Mouse (Mus musculus) Muller cell, postnatal 12 days (primary cell): Measurements from ENCODE around the gene Lyg1.

Experiments used
- DNase-seq: peaks from one replicate; pipeline ENCODE4 v3.0.0-alpha.2; 2015; ENCODE audit errors: inconsistent ontology term

Lyg1 gene

DNA sequence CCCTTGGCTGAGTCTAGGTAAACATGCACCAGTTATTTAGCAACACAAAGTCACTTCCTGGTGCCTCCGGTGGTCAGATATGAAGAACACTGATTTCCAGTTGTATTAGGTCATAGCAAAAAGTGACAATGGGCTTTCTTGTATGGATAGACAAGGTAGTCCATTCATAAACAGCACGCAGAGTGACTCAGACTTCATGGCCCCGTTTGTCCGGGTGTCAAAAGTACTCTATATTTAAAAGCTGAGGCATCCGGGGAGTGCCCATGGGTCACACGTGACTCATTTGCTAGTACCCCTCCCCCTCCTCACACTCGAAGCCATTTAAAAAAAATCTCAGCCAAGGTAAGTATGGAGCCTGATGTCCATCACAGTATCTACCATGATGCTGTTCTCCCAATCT lies 2.8 kb downstream of the Lyg1 start:
- peak; percentile 57 for DNase-seq

DNA sequence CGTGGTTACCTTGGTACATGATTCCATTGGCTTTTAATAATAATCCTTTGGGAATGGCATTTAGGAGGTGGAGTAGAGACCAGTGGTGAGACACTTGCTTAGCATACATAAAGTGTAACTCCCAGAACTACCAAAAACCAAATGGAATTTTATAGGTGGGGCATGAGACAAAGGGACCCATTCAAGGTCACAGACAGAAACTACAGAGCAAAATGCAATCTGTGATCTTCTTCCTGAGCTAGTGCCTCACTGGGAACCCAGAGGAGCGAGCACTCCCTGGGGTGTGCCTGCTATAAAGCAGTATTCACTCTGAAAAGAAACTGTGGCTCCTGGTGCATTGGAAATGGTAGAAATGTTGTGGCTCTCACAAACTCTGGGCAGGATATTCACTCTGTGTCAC lies 8.7 kb downstream of the Lyg1 start:
- DNase-seq, result no peak

DNA sequence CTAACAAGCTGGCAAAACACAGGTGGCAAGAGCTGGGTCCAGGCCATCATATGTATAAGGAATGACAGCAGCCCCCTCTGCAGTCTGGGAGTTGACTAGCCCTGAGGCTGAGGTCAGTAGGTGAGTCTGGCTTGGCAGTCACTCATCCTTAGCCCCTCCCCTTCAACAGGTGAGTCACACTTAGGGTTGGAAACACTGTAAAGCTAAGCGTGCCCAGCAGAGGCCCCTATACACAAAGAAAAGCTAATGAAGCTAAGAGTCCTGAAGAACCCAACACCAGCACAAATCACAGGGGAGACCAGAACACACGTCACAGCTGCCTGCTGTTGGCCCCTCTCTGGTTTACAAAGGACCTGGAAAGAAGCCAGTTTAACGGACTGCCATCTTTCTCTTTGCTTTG lies 25.8 kb downstream of the Lyg1 start:
- DNase-seq, result peak; percentile 60

DNA sequence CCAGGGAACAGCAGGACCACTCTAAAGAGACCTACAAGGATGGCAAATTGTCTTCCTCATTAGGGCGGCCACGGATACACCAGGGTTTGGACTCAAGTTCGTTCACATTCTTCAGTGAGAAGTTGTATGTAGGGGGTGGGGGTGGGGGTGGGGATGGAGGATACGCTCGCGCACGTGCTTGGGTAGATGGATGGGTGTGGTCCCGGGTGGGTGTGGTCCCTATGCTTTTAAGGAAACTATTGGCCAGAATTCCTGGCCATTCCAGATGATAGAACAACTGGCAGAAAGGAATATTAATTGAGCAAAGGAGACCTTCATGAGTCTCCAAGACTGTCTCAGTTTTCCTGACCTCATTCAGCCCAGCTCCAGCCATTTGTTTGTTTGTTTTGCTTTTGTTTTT lies 31.6 kb downstream of the Lyg1 start:
- no peak for DNase-seq

DNA sequence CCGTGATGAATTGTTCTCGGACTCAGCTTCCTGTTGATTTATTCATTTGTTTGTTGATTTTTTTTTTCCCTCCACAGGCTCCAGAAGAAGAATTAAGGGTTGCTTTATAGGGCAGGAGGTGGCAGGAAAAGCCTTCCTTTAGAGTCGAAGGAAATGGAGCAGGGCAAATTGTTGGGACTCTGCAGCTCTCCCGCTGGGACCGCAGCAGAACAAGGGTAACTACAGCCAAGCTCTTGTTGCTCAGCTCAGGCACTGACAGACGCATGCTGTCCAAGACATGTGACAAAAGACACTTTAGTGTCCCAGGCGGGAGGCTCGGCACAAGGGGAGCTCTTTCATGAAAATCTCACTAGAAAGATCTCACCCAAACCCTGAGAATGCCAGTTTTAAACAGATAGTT lies 35.0 kb downstream of the Lyg1 start:
- no peak for DNase-seq

DNA sequence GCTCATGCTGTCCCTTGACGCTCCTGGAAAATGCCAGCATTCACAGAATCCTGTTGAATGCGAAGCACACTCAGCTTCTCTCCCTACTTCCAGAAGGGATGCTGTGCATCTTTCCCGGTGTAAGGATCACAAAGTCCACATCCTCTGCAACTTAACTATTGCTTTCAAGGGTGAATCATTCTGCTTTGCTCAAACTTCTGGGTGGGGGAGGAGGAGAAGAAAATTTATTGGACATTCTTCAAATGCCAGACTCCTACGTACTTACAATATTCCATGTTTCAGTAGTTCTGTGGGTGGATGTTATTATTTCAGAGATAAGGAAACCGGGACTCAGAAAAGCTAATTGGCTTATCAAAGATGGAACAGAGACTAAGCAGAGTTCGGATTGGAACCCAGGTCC lies 39.5 kb downstream of the Lyg1 start:
- DNase-seq, result peak; percentile 16

DNA sequence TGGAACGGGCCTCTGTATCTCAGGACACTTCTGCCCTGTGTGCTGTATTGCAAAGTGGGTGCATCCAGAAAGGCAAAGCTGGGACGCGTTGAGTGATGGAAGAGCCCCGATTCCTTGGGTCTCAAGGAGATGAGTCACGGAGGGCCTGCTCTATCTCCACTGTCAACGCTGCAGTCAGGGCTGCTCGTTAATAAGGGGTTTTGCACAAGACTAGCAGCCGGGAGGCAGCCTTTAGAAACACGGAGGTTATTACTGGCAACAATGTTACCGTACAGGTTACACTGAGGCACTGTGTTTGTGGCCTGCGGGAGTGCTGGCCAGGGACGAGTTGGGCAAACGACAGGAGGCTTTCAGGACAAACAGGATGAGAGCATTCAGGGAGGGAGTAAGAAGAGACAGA lies 39.9 kb downstream of the Lyg1 start:
- DNase-seq, result no peak

DNA sequence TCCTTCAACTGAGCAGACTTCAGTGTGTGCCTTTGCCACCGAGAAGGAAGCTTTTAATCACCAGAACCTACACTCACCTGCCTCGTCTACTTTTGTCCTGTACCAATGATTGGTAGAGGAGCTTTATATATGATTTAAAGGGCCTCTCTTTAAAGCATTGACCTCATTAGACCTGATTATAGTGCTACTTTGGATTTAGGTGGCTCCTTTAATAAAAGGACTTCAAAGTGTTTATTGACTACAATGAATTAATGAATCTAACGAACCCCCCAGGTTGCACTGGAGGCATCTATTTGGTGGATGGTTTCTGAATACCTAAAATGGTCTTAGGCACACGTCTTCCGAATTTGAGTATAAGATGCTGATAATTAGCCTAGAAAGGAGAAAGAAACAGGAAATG lies 41.2 kb downstream of the Lyg1 start, which contains the start of gene Lyg2:
TSS of gene Lyg2 (minus strand) at position 101 of the 400 bp plus-strand sequence.
- no peak for DNase-seq

DNA sequence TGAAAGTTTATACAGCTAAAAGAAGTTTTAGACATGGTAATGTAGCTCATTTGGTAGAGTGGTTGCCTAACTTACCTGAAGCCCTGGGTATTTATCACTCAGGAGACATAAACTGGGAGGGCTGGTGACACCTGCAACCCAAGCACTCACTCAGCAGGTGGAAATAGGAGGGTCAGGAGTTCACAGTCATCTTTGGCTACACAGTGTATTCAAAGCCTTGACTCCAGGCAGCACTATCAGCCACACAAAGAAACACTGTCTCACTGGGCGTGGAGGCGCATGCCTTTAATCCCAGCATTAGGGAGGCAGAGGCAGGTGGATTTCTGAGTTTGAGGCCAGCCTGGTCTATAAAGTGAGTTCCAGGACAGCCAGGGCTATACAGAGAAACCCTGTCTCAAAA lies 44.8 kb downstream of the Lyg1 start:
- DNase-seq, result no peak

DNA sequence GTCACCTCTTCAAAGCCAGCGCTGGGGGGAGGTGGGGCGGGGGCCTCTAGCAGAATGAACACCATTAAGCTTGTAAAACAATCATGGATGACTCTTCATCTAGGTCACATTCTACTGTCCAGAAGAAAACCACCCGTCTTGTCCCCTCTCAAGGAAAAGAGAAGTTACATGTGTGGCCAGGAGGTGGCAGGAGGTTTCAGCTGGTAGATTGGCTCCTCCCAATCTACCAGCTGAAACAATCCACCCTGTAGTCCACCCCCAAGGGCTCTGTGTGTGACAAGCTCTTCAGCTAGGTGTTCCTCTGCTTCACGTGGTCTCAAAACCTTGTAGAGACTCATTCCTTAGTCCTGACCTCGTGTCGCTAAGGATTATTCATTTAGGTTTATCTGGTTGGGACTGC lies 54.4 kb downstream of the Lyg1 start:
- peak; percentile 41 for DNase-seq

DNA sequence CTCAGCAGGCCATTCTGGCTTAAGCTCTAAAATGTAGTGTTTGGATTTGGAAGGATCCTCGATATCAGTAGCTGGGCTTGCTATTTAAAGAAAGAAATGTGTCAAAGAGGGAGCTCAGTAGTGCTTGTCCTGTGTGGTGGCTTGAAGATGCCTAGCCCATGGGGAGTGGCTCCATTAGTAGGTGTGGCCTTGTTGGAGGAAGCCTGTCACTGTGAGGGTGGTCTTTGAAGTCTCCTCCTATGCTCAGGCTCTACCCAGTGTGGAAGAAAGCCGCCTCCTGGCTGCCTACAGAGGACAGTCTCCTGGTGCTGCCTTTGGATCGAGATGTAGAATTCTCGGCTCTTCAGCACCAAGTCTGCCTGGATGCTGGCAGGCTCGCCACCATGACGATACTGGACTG lies 57.3 kb downstream of the Lyg1 start:
- DNase-seq, result no peak

DNA sequence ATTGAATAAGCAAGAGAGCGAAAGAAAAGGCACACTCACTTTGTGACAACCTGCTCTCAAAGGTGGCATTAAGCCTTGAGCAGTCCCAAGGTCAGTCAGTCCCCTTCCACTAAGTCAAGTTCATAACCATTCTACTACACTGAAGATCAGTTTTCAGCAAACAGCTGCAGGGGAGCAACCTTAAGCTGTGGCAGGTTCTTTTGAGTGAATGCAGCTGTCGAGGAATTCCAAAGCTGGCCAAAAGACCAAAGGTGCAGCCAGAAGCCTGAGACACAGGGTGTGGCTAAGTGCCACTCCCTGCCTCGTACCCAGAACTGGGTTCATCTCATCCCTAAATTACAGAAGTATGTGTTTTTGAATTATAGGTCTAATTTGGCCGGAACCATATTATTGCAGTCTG lies 57.7 kb downstream of the Lyg1 start:
- no peak for DNase-seq
